Comparison of ENCODE assay signal across 28 mouse cellular contexts in genomic region chr17:83057832-83058231, GRCm38 (mm10).
DNase-seq lines count a peak whose midpoint lies in the region; ATAC-seq and TF ChIP-seq lines count a peak whose summit lies in the region.
"Had no signal": no experiment of that assay in that cellular context is flagged by ENCODE, and none has a peak within 500 bp of the region (broad histone marks: within the 10 kb centered on the region; RNA-seq: fewer than 3 reads in every experiment).

No protein-coding gene starts in this region.

- no peak overlapping the region for H3K9ac ChIP-seq in liver, embryonic 16.5 days (ENCODE audit: low read depth, low read length)
- no peak overlapping the region for H3K9ac ChIP-seq in liver, embryonic 12.5 days
- no peak overlapping the region for H3K9ac ChIP-seq in intestine, embryonic 15.5 days
- H3K9ac ChIP-seq in midbrain, embryonic 13.5 days (replicated peaks): no peak overlapping the region
- no peak overlapping the region for H3K9ac ChIP-seq in stomach, postnatal 0 days (ENCODE audit: low read length)
- H3K9ac ChIP-seq: embryonic facial prominence, embryonic 15.5 days; forebrain, embryonic 13.5 days; hindbrain, embryonic 13.5 days; stomach, embryonic 15.5 days had no signal

- WGBS in liver, embryonic 16.5 days (ENCODE audit: insufficient replicate concordance): 9% methylated on average over 3 of the region's 3 CpGs
- 12% methylated on average over 3 of the region's 3 CpGs for WGBS in liver, embryonic 12.5 days (ENCODE audit: insufficient replicate concordance)
- WGBS in intestine, embryonic 15.5 days: 24% methylated on average over 3 of the region's 3 CpGs
- 64% methylated on average over 3 of the region's 3 CpGs for WGBS in midbrain, embryonic 13.5 days
- WGBS in stomach, postnatal 0 days: 17% methylated on average over 3 of the region's 3 CpGs

- no peaks in the 10 kb centered on the region for H3K9me3 ChIP-seq in liver, embryonic 16.5 days (replicated peaks; ENCODE audit: control insufficient read depth, low read length)
- H3K9me3 ChIP-seq in liver, embryonic 12.5 days (replicated peaks): no peaks in the 10 kb centered on the region
- H3K9me3 ChIP-seq in intestine, embryonic 15.5 days: no peaks in the 10 kb centered on the region
- no peaks in the 10 kb centered on the region for H3K9me3 ChIP-seq in midbrain, embryonic 13.5 days
- no peaks in the 10 kb centered on the region for H3K9me3 ChIP-seq in stomach, postnatal 0 days (ENCODE audit: control insufficient read depth, low read length)
- H3K9me3 ChIP-seq: embryonic facial prominence, embryonic 10.5 days; embryonic facial prominence, embryonic 15.5 days; forebrain, embryonic 13.5 days; hindbrain, embryonic 13.5 days; stomach, embryonic 15.5 days had no signal

- no peak overlapping the region for H3K27ac ChIP-seq in liver, embryonic 16.5 days (ENCODE audit: low read length)
- no peak overlapping the region for H3K27ac ChIP-seq in liver, embryonic 12.5 days
- H3K27ac ChIP-seq in intestine, embryonic 15.5 days: no peak overlapping the region
- H3K27ac ChIP-seq in midbrain, embryonic 13.5 days: no peak overlapping the region
- no peak overlapping the region for H3K27ac ChIP-seq in stomach, postnatal 0 days (replicated peaks)
- H3K27ac ChIP-seq: embryonic facial prominence, embryonic 10.5 days; embryonic facial prominence, embryonic 15.5 days; forebrain, embryonic 13.5 days; hindbrain, embryonic 13.5 days; kidney, postnatal 0 days; stomach, embryonic 15.5 days had no signal

- no peak overlapping the region for H3K4me3 ChIP-seq in liver, embryonic 16.5 days (ENCODE audit: low read depth, low read length)
- H3K4me3 ChIP-seq in liver, embryonic 12.5 days: no peak overlapping the region
- H3K4me3 ChIP-seq in intestine, embryonic 15.5 days (replicated peaks): no peak overlapping the region
- no peak overlapping the region for H3K4me3 ChIP-seq in midbrain, embryonic 13.5 days (replicated peaks)
- no peak overlapping the region for H3K4me3 ChIP-seq in stomach, postnatal 0 days (ENCODE audit: low read depth, low read length)
- H3K4me3 ChIP-seq: embryonic facial prominence, embryonic 10.5 days; embryonic facial prominence, embryonic 15.5 days; forebrain, embryonic 13.5 days; hindbrain, embryonic 13.5 days; stomach, embryonic 15.5 days had no signal

- H3K27me3 ChIP-seq in liver, embryonic 16.5 days (ENCODE audit: control insufficient read depth, insufficient read depth, low read depth, low read length): no peaks in the 10 kb centered on the region
- no peaks in the 10 kb centered on the region for H3K27me3 ChIP-seq in liver, embryonic 12.5 days (replicated peaks)
- H3K27me3 ChIP-seq in intestine, embryonic 15.5 days (replicated peaks): no peaks in the 10 kb centered on the region
- H3K27me3 ChIP-seq in midbrain, embryonic 13.5 days: peaks cover 3% of the 10 kb centered on the region; the same call in 1 of the 2 replicates
- H3K27me3 ChIP-seq in stomach, postnatal 0 days (ENCODE audit: control insufficient read depth, insufficient read depth, low read length): no peaks in the 10 kb centered on the region
- H3K27me3 ChIP-seq: forebrain, embryonic 13.5 days; hindbrain, embryonic 13.5 days; stomach, embryonic 15.5 days had no signal

- no peak for TF ChIP-seq EP300 in stomach, postnatal 0 days (optimal IDR thresholded peaks at IDR 0.05)

- ATAC-seq in liver, embryonic 16.5 days (ENCODE audit: low read depth): peak; percentile 39; the same call in 1 of the 2 replicates
- ATAC-seq in liver, embryonic 12.5 days: no peak
- peak; percentile 90 for ATAC-seq in intestine, embryonic 15.5 days
- no peak for ATAC-seq in midbrain, embryonic 13.5 days
- no peak for ATAC-seq in stomach, postnatal 0 days (ENCODE audit: low FRiP score, low TSS enrichment)
- ATAC-seq: forebrain, embryonic 13.5 days; lung, postnatal 0 days had no signal

- H3K36me3 ChIP-seq in liver, embryonic 16.5 days (ENCODE audit: control insufficient read depth, insufficient read depth): no peaks in the 10 kb centered on the region
- no peaks in the 10 kb centered on the region for H3K36me3 ChIP-seq in liver, embryonic 12.5 days
- no peaks in the 10 kb centered on the region for H3K36me3 ChIP-seq in intestine, embryonic 15.5 days
- no peaks in the 10 kb centered on the region for H3K36me3 ChIP-seq in midbrain, embryonic 13.5 days
- no peaks in the 10 kb centered on the region for H3K36me3 ChIP-seq in stomach, postnatal 0 days (ENCODE audit: control insufficient read depth, insufficient read depth, low read length)
- H3K36me3 ChIP-seq: embryonic facial prominence, embryonic 10.5 days; embryonic facial prominence, embryonic 15.5 days; hindbrain, embryonic 13.5 days; stomach, embryonic 15.5 days had no signal

- H3K4me2 ChIP-seq in liver, embryonic 16.5 days (ENCODE audit: low read depth, low read length): no peak overlapping the region
- H3K4me2 ChIP-seq in liver, embryonic 12.5 days: no peak overlapping the region
- H3K4me2 ChIP-seq in intestine, embryonic 15.5 days (replicated peaks): no peak overlapping the region
- H3K4me2 ChIP-seq in midbrain, embryonic 13.5 days (replicated peaks): no peak overlapping the region
- no peak overlapping the region for H3K4me2 ChIP-seq in stomach, postnatal 0 days (replicated peaks; ENCODE audit: low read depth)
- H3K4me2 ChIP-seq: embryonic facial prominence, embryonic 15.5 days; forebrain, embryonic 13.5 days; heart, embryonic 11.5 days; hindbrain, embryonic 13.5 days; stomach, embryonic 15.5 days had no signal

- TF ChIP-seq CTCF in stomach, postnatal 0 days (IDR thresholded peaks at IDR 0.05; ENCODE audit: low read depth): no peak

- H3K4me1 ChIP-seq in liver, embryonic 16.5 days (ENCODE audit: control insufficient read depth, low read depth, low read length): no peaks in the 10 kb centered on the region
- no peaks in the 10 kb centered on the region for H3K4me1 ChIP-seq in liver, embryonic 12.5 days
- H3K4me1 ChIP-seq in intestine, embryonic 15.5 days (replicated peaks): 0 out of 2 replicates have a peak, but pooled peaks cover 6% of the 10 kb centered on the region
- H3K4me1 ChIP-seq in midbrain, embryonic 13.5 days (replicated peaks): no peaks in the 10 kb centered on the region
- H3K4me1 ChIP-seq in stomach, postnatal 0 days (replicated peaks; ENCODE audit: control insufficient read depth, insufficient read depth): no peaks in the 10 kb centered on the region
- H3K4me1 ChIP-seq: embryonic facial prominence, embryonic 15.5 days; stomach, embryonic 15.5 days had no signal

- peak; percentile 43 for DNase-seq in adrenal gland, postnatal 14 days
- DNase-seq in Muller cell, postnatal 12 days (ENCODE audit: inconsistent ontology term): no peak
- no peak for DNase-seq in stomach, postnatal 0 days (ENCODE audit: low spot score)
- DNase-seq: B cell, adult 2 months; cerebellum, adult 18-20 months; cerebellum, postnatal 14 days; gastrocnemius, postnatal 10 days; heart, adult 11 months; heart, postnatal 4 days; kidney, adult 8-10 months; kidney, postnatal 4 days; left cerebral cortex, postnatal 4 days; lung, postnatal 4 days; midbrain, embryonic 14.5 days; right cerebral cortex, postnatal 25 days; thymus, postnatal 14 days had no signal

Comparison
In these comparisons a context has a peak if more than half of its experiments do, and no peak if none do; other contexts are left out.
1. ATAC-seq: peak in liver, embryonic 16.5 days (single experiment) and intestine, embryonic 15.5 days (single experiment); none in liver, embryonic 12.5 days (single experiment), midbrain, embryonic 13.5 days (single experiment) and stomach, postnatal 0 days (single experiment).